Mouse (Mus musculus) liver, postnatal 0 days (tissue): ENCODE results near the gene Myl6b. TPM values are rescaled to one million over a fixed set of nuclear protein-coding genes. Genes with fewer than 3 reads are reported as not detected.

ENCODE experiments used
- ATAC-seq: fragments of 200-750 bp; cut with Nextera tagmentation; 2 replicates; pipeline ENCODE4 v1.8.0; 2017; ENCODE audit warnings: mild to moderate bottlenecking, moderate library complexity
- DNase-seq: peaks from one replicate; pipeline ENCODE4 v3.0.0-alpha.2; 2016
- H3K27ac ChIP-seq: fragments of 300-500 bp; sonication (generic); 2 replicates; pipeline ENCODE4 v1.5.1; 2014; ENCODE audit warnings: antibody characterized with exemption, moderate library complexity, mild to moderate bottlenecking, low read depth
- H3K27me3 ChIP-seq: fragments of 300-500 bp; sonication (generic); 2 replicates; pipeline ENCODE4 v1.6.1; 2014; ENCODE audit warnings: low read length, control low read depth, mixed read lengths; ENCODE audit not compliant: insufficient read depth
- H3K36me3 ChIP-seq: fragments of 300-500 bp; sonication (generic); replicated peaks from 2 replicates; pipeline ENCODE4 v1.6.1; 2014; ENCODE audit warnings: mild to moderate bottlenecking, control low read depth, low read length, moderate library complexity, mixed read lengths; ENCODE audit not compliant: insufficient read depth
- H3K4me1 ChIP-seq: fragments of 300-500 bp; sonication (generic); 2 replicates; pipeline ENCODE4 v1.6.1; 2014; ENCODE audit warnings: antibody characterized with exemption, mild to moderate bottlenecking, control low read depth; ENCODE audit not compliant: insufficient read depth
- H3K4me2 ChIP-seq: fragments of 300-500 bp; sonication (generic); 2 replicates; pipeline ENCODE4 v1.6.1; 2014; ENCODE audit warnings: low read depth, mild to moderate bottlenecking, low read length, moderate library complexity, mixed read lengths
- H3K4me3 ChIP-seq: fragments of 300-500 bp; sonication (generic); 2 replicates; pipeline ENCODE4 v1.5.1; 2014; ENCODE audit warnings: low read depth, low read length
- H3K9ac ChIP-seq: fragments of 300-500 bp; sonication (generic); replicated peaks from 2 replicates; pipeline ENCODE4 v1.6.1; 2014; ENCODE audit warnings: mild to moderate bottlenecking, moderate library complexity
- H3K9me3 ChIP-seq: fragments of 300-500 bp; sonication (generic); 2 replicates; pipeline ENCODE4 v1.6.1; 2016; ENCODE audit warnings: mild to moderate bottlenecking, control low read depth, low read length, mixed read lengths
- CTCF ChIP-seq: sonication (generic); IDR thresholded peaks from 2 replicates; pipeline ENCODE4 v1.5.1; 2016; ENCODE audit warnings: antibody characterized with exemption, low read depth
- EP300 ChIP-seq: IDR thresholded peaks from 2 replicates; pipeline ENCODE4 v1.6.1; 2016; ENCODE audit warnings: antibody characterized with exemption, low read depth, mild to moderate bottlenecking
- WGBS: fragments of 180-500 bp; shearing (Covaris S2); extraction: QIAGEN DNeasy Blood & Tissue Kit; methylation state at CpG from one replicate; pipeline ENCODE4 v1.1.7; 2014; ENCODE audit not compliant: insufficient replicate concordance; 5-methylcytosine and 5-hydroxymethylcytosine counted together
- polyA plus RNA-seq: library from polyadenylated mRNA; unstranded; fragments of >200 nt; fragmentation: Nextera tagmentation; extraction: Ambion mirVana; gene quantifications from 2 replicates; pipeline ENCODE4 v1.2.1, GENCODE M21; 2015

Myl6b gene
- polyA plus RNA-seq, 1 experiment from 2014 or later: 1.5 TPM

DNA sequence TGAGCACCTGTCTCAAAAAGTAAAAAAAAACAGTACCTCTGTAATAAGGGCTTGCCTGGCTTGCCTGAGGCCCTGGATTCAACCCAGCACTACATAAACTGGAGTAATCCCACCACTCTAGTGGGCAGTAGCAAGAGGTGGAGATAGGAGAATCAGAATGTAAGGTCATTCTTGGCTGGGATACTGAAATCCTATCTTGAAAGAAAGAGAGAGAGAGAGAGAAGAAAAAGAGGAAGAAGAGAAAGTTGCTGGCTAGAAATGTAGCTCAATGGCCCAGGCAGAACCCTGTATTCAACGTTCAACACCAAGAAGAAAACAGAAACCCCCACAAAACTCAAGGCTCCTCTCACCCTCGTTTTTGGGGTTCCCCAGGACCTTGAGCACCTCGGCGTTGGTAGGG, 2.6 kb downstream of the Myl6b start:
- H3K27ac ChIP-seq: peak overlapping the region; percentile 29; the same call in 1 of the 2 replicates
- no peak overlapping the region for H3K9ac ChIP-seq
- DNase-seq: no peak
- H3K27me3 ChIP-seq: no peaks in the 10 kb centered on the region
- no peak overlapping the region for H3K4me2 ChIP-seq
- no peak for ATAC-seq
- 56% methylated on average over 4 of the region's 4 CpGs for WGBS
- TF ChIP-seq CTCF (no peak), EP300 (no peak)
- H3K4me3 ChIP-seq: no peak overlapping the region
- H3K4me1 ChIP-seq: peaks cover 33% of the 10 kb centered on the region
- H3K9me3 ChIP-seq: no peaks in the 10 kb centered on the region
- H3K36me3 ChIP-seq: peaks cover 10% of the 10 kb centered on the region

DNA sequence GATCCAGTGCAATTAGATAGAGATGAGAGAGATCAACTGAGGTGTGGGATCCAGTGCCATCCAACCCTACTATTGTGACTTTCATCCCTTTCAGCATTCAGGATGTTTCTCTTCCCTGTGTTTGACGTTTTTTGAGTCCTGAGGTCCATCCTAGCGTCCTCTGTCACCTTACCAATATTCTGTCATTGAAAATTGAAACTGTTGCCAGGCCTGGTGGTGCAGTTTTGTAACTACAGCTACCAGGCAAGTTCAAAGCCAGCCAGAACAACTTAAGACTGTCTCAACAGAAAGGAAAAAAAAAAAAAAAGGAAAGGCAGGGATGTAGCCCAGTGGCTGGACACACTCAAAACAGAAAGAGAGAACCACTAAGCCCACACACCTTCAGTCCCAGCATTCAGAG, 3.2 kb downstream of the Myl6b start:
- TF ChIP-seq CTCF (no peak), EP300 (no peak)
- peak overlapping the region; percentile 93 for H3K4me2 ChIP-seq
- WGBS: 57% methylated on average over 2 of the region's 2 CpGs
- 0 out of 2 replicates have a peak overlapping the region, but pooled peaks have one; percentile 91 for H3K9ac ChIP-seq
- no peaks in the 10 kb centered on the region for H3K9me3 ChIP-seq
- ATAC-seq (no peak), DNase-seq (no peak)
- H3K36me3 ChIP-seq: peaks cover 17% of the 10 kb centered on the region
- peaks cover 33% of the 10 kb centered on the region for H3K4me1 ChIP-seq
- no peaks in the 10 kb centered on the region for H3K27me3 ChIP-seq
- 0 out of 2 replicates have a peak overlapping the region, but pooled peaks have one; percentile 89 for H3K4me3 ChIP-seq
- H3K27ac ChIP-seq: 0 out of 2 replicates have a peak overlapping the region, but pooled peaks have one; percentile 29

DNA sequence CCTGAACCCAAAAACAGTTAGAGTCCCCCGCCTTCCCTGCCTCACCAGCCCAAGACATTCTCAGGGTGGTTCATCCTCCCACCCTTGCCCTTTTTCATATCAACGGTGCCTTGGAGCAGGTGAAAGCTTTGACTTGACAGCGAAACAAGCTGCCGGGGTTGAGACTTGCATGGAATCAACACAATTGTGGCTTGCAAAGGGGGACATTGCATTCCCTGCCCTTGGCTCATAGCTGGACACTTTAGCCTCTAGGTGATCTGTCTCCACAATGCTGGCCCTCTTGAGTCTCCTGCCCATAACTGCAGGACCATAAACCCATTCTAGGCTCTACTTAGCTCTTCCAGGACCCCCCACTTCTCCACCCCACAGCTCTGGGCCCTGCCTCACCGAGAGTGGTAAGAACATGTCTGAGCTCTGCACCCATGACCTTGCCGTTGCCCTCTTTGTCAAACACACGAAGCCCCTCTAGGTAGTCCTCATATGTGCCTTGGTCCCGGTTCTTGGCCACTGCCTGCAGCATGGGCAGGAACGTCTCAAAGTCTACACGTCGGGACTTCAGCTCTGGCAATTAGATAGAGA, 3.7 kb downstream of the Myl6b start:
- peak overlapping the region; percentile 91 for H3K9ac ChIP-seq
- 31% methylated on average over 11 of the region's 11 CpGs for WGBS
- no peaks in the 10 kb centered on the region for H3K27me3 ChIP-seq
- H3K4me3 ChIP-seq: peak overlapping the region; percentile 89
- TF ChIP-seq EP300: no peak
- TF ChIP-seq CTCF: no peak
- H3K9me3 ChIP-seq: no peaks in the 10 kb centered on the region
- H3K27ac ChIP-seq: peak overlapping the region; percentile 98
- H3K4me1 ChIP-seq: peaks cover 28% of the 10 kb centered on the region
- peak overlapping the region; percentile 93 for H3K4me2 ChIP-seq
- no peak for ATAC-seq
- DNase-seq: no peak
- peaks cover 22% of the 10 kb centered on the region for H3K36me3 ChIP-seq

DNA sequence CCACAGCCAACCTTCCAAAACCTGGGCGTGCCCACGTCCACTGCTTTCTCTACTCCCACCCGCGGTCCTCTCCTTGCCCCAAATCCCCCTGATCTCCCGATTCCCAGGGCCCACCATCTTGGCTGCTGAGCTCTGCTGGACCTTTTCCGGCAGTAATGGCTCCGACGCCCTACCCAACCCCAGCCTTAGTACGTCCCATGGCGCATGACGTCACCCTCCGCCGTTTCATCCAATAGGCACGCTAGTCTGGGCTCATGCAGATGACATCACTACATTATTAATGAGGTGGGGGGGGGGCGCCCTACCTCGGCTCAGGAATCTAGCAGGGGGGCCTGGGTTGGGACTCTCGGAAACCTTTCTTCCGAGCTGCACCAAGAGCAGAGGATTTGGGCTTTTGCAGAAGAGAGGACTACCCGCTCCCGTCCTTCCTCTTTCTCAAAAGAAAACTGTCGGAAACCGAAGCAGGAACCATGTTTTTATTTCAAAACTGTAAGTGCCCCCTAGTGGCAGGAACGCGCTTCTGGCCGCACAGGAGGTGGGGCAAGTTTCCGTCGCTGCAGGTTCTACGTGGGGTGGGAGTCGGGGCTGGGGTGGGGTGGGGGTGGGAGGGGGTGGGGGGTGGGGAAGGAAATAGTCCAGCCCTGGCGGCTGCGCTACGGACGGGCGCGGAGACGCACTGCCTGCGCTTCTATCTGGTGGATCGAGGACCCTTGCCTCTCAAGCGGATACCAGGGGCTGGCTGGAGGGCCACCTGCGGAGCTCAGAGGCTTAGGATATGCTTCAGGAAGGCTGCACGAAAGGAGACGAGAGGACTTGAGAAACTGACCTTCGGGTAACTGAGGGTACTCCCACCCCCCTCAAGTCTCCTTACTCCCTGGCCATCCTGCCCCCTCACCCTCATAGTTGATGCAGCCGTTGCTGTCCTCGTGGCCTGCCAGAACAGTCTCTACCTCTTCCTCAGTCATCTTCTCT, 4.5 kb downstream of the Myl6b start, which contains the start of gene Myl6:
Gene Myl6 (minus strand): TSS at position 451 of the 972 bp plus-strand sequence.
- peak within 1 kb of the TSS; percentile 98 for H3K27ac ChIP-seq
- DNase-seq (peak; percentile 98), ATAC-seq (peak; percentile 89)
- no peaks in the 10 kb centered on the region for H3K27me3 ChIP-seq
- peak within 1 kb of the TSS; percentile 91 for H3K9ac ChIP-seq
- WGBS: under 1% methylated on average over 45 of the region's 45 CpGs
- peaks cover 29% of the 10 kb centered on the region for H3K36me3 ChIP-seq
- no peak; the same call in 1 of the 2 replicates for TF ChIP-seq EP300
- TF ChIP-seq CTCF: peak; percentile 83
- H3K4me1 ChIP-seq: peaks cover 28% of the 10 kb centered on the region
- peak within 1 kb of the TSS; percentile 93 for H3K4me2 ChIP-seq
- peak within 1 kb of the TSS; percentile 89 for H3K4me3 ChIP-seq
- H3K9me3 ChIP-seq: no peaks in the 10 kb centered on the region

DNA sequence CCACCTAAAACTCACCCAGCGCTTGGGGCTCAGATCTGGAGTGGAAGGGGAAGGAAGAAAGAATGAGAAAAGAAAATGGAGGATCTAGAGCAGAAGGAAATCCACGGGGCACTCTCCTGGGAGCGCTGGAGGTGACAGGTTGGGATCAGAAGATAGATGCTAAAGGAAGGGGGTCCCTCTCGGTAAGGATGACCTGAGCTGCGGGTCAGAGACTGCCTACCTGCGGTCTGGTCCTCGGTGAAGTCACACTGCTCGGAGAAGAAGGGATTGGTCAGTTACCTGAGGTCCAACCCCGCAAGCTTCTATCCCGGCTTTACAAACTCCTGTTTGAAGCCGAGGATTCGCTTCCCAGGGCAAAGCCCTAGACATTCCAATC, 5.2 kb downstream of the Myl6b start:
- DNase-seq (no peak), ATAC-seq (peak; percentile 57)
- Histone ChIP-seq H3K4me1 (peaks cover 27% of the 10 kb centered on the region), H3K9me3 (no peaks in the 10 kb centered on the region), H3K4me3 (peak overlapping the region; percentile 89), H3K27me3 (no peaks in the 10 kb centered on the region), H3K4me2 (peak overlapping the region; percentile 93), H3K36me3 (peaks cover 35% of the 10 kb centered on the region), H3K9ac (peak overlapping the region; percentile 91), H3K27ac (peak overlapping the region; percentile 98)
- 0% methylated on average over 12 of the region's 12 CpGs for WGBS
- TF ChIP-seq EP300 (no peak), CTCF (no peak)
